Mouse (Mus musculus): ENCODE data around the gene Cd96.
A peak's percentile ranks its signal among the peaks of the same experiment; 100 is the strongest.

The Cd96 gene

GRCm38 (mm10) chr16:46036261-46036660 is 83.8 kb downstream of the Cd96 start:
- no peak for DNase-seq (ENCODE audit: low read depth, low spot score)

DNA sequence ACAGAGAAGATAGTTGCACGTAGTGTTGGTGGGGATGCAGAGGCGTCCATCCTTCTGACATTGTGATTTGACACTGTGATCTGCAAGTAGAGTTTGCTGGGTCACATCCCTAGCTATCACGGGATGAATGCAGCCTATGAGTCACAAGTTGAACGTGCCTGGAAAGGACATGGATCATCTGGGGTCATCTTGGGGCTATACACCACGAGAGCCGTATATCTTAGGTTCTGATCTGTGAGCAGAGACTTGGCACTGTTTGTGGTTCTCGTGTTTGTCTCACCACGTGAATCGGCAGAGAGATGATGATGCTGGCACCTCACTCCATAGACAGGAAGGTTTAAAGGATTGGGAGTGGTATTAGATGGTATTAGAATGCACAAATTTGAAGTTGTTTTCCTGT is 86.2 kb downstream of the Cd96 start:
- DNase-seq (ENCODE audit: low read depth, low spot score) = no peak

DNA sequence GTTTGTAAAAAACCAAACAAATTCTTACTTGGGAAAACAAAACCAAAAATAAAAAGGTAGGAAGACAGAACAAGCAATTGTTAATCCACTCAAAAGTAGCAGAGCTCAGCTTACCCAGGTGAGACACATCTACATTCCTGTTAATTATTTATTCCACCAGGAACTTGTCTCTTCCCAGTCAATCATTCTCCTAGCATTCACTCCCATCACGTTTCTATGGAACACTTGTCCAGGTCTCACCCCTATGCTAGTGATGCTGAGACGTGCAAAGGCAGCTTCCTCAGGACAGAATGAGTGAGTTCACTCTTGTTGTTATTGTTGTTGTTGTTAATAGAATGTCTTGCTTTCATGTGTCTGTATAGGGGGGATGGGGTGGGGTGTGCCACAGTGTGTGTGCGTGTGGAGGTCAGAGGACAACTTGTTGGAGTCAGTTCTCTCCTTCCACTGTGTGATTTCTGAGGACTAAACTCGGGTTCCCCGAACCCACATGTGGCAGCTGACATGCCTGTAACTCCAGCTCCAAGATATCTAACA is 97.0 kb downstream of the Cd96 start:
- DNase-seq (ENCODE audit: low read depth, low spot score) = no peak

GRCm38 (mm10) chr16:46022189-46022928 is 97.7 kb downstream of the Cd96 start:
- DNase-seq (ENCODE audit: low read depth, low spot score) = peak; percentile 63

GRCm38 (mm10) chr16:46021302-46021701 is 98.7 kb downstream of the Cd96 start:
- no peak for DNase-seq (ENCODE audit: low read depth, low spot score)

GRCm38 (mm10) chr16:46020396-46020795 is 99.7 kb downstream of the Cd96 start:
- DNase-seq (ENCODE audit: low read depth, low spot score) = no peak

- DNase-seq (ENCODE audit: low read depth, low spot score) = no peak
Measured at GRCm38 (mm10) chr16:46019799-46020198, 100.3 kb downstream of the Cd96 start.

- DNase-seq (ENCODE audit: low read depth, low spot score) = no peak
Measured at GRCm38 (mm10) chr16:46019359-46019758, 100.7 kb downstream of the Cd96 start.

GRCm38 (mm10) chr16:46011696-46012095 is 108.4 kb downstream of the Cd96 start:
- DNase-seq (ENCODE audit: low read depth, low spot score) = peak; percentile 36

- DNase-seq (ENCODE audit: low read depth, low spot score) = peak; percentile 84
Measured at GRCm38 (mm10) chr16:46010906-46011220, 109.2 kb downstream of the Cd96 start.

DNA sequence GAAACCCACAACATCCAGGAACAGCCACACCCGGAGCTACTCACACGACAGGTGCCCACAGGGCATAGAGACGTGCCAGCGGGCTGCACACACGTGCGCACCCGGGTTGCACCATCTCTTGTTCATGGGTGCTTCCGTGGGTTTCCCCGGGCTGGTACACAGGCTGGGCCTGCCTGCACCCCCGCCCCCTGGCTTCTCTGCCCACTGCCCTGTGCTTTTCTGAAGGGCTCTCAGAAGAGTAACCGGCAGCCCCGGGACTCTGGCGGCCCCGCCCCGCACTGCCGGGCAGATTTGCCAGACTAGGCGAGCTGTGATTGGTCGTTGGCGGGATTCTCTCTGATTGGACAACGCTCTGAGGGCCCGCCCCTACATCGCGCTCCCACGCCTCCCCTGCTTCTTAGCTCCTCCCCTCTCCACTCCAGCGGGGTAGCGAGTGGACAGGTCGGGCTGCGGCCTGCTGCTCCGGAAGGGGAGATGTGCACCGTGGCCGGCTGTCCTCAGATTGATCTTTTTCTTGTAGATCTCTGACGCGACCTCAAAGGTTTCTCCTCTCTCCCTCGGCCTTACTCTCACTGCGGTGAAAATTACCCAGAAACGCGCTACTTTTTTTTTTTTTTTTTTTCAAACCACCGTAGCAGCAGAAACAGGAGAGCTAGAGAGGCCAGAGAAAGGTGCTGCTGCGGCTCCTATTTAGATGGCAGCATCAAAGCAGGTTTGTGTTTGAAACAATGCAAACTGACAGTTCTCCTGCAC is 109.7 kb downstream of the Cd96 start, which contains the start of gene Plcxd2:
Gene Plcxd2, minus strand, starts transcription at position 66 of the 753 bp plus-strand sequence.
- DNase-seq (ENCODE audit: low read depth, low spot score) = peak; percentile 97

DNA sequence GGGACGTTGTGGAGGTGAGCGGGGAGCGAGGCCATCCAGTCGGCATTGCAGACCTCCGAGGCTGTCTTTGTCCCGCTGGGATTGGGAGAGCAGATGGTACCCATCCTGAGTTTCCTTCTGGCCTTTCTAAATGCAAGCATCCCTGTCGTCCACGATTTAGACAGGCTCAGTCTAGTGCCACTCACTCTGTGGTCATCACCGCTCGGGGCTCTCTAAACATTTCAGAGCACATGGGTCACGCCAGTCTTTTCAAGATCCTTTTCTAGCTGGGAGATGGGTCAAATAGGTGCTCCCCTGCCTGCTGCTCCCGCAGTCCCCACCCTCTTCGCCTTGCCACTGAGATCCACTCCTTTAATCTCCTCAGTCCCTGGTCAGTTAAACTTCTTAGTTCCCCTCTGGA is 110.3 kb downstream of the Cd96 start:
- no peak for DNase-seq (ENCODE audit: low read depth, low spot score)

DNA sequence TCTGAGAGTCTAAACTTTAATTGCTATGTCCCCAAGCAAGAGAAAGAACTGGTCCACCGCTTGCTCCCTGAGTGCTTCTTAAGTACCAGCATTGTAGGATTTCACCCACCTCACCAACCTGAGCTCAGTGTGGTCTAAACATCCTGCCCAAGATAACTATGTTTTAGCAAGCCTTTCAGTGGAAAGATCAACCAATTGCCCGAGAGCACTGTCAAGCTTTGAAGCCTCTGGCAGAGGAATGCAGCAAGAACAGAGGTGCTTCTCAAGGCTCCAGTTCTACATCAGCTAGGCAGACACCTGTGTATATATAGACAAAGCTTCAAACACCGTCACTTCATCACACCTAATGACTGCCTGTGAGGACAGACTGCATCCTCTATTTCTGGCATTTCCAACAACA is 111.3 kb downstream of the Cd96 start:
- peak; percentile 19 for DNase-seq (ENCODE audit: low read depth, low spot score)

DNA sequence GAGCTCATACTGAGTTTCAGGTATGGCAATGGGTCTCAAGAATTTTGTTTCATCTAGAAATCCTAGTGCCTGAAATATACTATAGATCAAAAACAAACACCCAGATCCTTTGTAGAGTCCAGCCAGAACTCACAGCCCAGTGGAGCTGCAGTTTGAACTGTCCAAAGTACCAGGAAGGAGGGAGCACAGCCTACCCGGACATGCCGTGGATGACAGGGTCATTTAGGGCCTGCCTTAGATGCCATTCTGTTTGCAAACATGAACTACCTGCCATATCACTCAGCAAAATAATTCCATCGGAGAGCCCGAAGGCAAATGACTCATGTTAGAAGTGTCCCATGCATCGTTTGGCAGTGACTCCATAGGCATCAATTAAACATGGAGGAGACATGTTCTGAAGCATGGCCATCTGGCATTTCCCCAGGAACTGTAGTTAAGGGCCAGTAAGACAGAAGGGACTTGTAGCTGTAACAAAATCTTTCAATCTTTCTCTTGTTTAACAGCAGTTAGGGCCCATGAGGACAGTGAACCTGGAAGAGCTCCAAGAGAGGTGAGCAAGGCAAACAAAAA is 111.9 kb downstream of the Cd96 start:
- no peak for DNase-seq (ENCODE audit: low read depth, low spot score)

GRCm38 (mm10) chr16:46006261-46006660 is 113.8 kb downstream of the Cd96 start:
- DNase-seq (ENCODE audit: low read depth, low spot score) = no peak

GRCm38 (mm10) chr16:46001550-46002166 is 118.4 kb downstream of the Cd96 start:
- no peak for DNase-seq (ENCODE audit: low read depth, low spot score)

- no peak for DNase-seq (ENCODE audit: low read depth, low spot score)
Measured at GRCm38 (mm10) chr16:46000976-46001375, 119.1 kb downstream of the Cd96 start.

- DNase-seq (ENCODE audit: low read depth, low spot score) = no peak
Measured at GRCm38 (mm10) chr16:45999374-46000191, 120.5 kb downstream of the Cd96 start.

DNA sequence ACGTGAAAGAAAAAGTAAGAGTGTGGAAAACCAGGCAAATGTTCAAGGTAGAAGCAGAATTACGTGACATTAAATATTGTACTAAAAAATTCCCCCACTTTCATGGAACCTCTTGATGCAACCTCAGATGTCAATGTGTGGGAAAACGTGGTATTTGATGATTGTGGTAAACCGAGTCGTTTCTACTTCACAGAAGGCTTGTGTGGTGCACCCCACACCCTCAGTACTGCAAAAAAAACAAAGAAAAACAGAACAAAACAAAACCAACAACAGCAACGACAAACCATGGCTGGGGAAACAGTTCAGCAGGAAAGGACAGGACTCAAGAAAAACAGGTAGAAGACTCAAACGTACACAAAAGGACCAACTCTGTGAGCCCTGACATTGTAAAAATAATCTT is 121.8 kb downstream of the Cd96 start:
- no peak for DNase-seq (ENCODE audit: low read depth, low spot score)

DNA sequence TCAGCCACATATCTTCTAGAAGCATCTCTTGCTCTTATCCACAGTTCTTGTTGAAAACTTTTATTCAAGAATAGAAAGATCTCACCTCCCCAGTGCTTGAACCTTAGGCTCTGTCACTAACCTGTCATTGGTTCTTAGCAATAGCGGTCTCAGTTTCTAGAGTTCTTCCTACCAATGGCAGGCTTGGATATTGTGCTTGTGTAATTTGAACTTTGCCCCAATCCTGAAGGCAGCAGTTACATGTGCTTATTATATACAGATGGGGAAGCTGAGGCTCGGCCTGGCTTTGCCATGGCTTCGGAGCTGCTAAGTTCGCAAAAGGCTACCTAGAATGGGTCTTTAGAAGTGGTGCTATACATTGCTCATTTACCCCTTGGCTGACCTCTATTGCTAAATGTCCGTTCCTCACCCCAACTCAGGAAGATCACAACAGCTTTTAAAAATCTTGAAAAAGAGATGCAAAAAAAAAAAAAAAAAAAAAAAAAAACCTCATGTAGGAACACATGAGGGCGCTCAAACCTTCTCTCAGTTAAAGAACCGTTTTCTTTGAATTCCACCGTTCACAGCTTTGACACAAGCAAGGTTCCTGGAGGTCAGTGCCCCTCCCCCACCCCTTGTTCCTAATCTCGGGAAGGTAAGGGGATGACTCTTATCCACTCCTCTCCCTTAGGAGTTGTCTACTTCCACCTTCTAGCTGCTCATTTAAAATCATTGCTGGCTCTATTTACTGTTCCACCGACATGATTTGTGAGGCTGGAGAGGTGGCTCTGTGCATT is 129.0 kb downstream of the Cd96 start:
- DNase-seq (ENCODE audit: low read depth, low spot score) = peak; percentile 21

Measured in A20 (cell line).